Mouse (Mus musculus): ENCODE data around the gene BC055324.

DNA sequence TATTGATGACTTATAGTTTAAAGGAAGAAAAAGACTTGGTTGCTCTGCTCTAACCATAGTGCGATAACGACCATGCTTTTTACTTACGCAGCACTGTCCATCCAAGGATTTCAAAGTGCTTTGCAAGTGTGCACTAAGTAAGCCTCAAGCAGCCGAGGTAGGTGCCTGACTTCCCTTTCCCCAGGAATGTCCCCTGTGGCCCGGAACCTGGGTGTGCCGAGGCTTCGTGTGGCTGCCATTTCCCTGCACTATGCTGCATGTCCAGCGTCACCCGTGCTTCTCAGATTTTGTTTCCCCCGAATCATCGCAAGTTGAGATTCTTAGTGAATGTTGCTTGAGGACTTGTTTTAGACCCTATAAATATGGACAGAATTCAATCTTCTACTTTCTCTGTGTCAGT, 82.6 kb downstream of the BC055324 start:
- TF ChIP-seq RCOR1 (IDR thresholded peaks at IDR 0.05; ENCODE audit: low read depth, low read length): no peak
- no peak for TF ChIP-seq POLR2A (IDR thresholded peaks at IDR 0.05; ENCODE audit: control insufficient read depth in 1 of 2, insufficient read depth in 1 of 2, low read depth in 1 of 2, low read length in 2 of 2, poor library complexity in 1 of 2)
- no peak for TF ChIP-seq CTCF (IDR thresholded peaks at IDR 0.05 in 2 of 3, conservative IDR thresholded peaks at IDR 0.05 in 1 of 3; ENCODE audit: control insufficient read depth in 1 of 3, insufficient read depth in 1 of 3, low read depth in 2 of 3, low read length in 3 of 3, poor library complexity in 1 of 3, severe bottlenecking in 1 of 3)
- TF ChIP-seq MEF2A (IDR thresholded peaks at IDR 0.05; ENCODE audit: extremely low read depth, insufficient replicate concordance, low read depth, low read length, poor library complexity, severe bottlenecking): no peak
- TF ChIP-seq TCF12 (IDR thresholded peaks at IDR 0.05; ENCODE audit: low read depth, low read length): no peak
- no peak for TF ChIP-seq EP300 (IDR thresholded peaks at IDR 0.05; ENCODE audit: low read depth in 1 of 2, low read length in 2 of 2)
- no peak for TF ChIP-seq ZMIZ1 (IDR thresholded peaks at IDR 0.05; ENCODE audit: low read depth, low read length)
- TF ChIP-seq MXI1 (IDR thresholded peaks at IDR 0.05; ENCODE audit: low read depth, low read length): no peak
- no peak for TF ChIP-seq SIN3A (IDR thresholded peaks at IDR 0.05; ENCODE audit: low read length)

Measured in MEL (cell line).